Mouse (Mus musculus) left cerebral cortex, adult 2 months (tissue): Measurements from ENCODE around the gene Epb41l4b. TPM values are rescaled to one million over a fixed set of nuclear protein-coding genes. Genes with fewer than 3 reads are reported as not detected.

Experiments
- DNase-seq, 2 experiments: peaks; one replicate each; pipeline ENCODE4 v3.0.0; 2021 to 2022; ENCODE audit warnings: low spot score in 2 of 2, mixed read lengths in 1 of 2; ENCODE audit errors: extremely low spot score in 1 of 2
- H3K27ac ChIP-seq: fragments of 200-600 bp; 2 replicates; pipeline ENCODE4 v1.8.1; 2022
- H3K4me3 ChIP-seq: fragments of 200-600 bp; 2 replicates; pipeline ENCODE4 v1.8.1; 2022
- CTCF ChIP-seq: fragments of 200-600 bp; IDR thresholded peaks from 2 replicates; pipeline ENCODE4 v1.8.1; 2022; ENCODE audit warnings: antibody characterized with exemption, mild to moderate bottlenecking, moderate library complexity
- intact Hi-C: fragments of 180-260 bp; cut with DNase I; formaldehyde crosslinking; loops from one replicate; pipeline ENCODE4 v1.15.1; 2025
- total RNA-seq, 2 experiments: library from RNA; stranded (reverse); gene quantifications; 2 replicates each; pipeline ENCODE4 v1.2.3; 2021

The Epb41l4b gene
- total RNA-seq, 2 experiments from 2014 or later, result 37.7 to 42.8 TPM

GRCm38 (mm10) chr4:57046160-57046571 lies 97.1 kb downstream of the Epb41l4b start:
- H3K4me3 ChIP-seq, result no peak overlapping the region
- no peak for TF ChIP-seq CTCF
- no peak overlapping the region for H3K27ac ChIP-seq
- intact Hi-C loops, result no loop called here
- DNase-seq, result peak in 1 of 2 experiments; percentile 46

- TF ChIP-seq CTCF, result no peak
- intact Hi-C loops, result no loop called here
- no peak overlapping the region for H3K27ac ChIP-seq
- H3K4me3 ChIP-seq, result no peak overlapping the region
- no peak for DNase-seq
Observed at GRCm38 (mm10) chr4:57043621-57044020, 99.6 kb downstream of the Epb41l4b start.

GRCm38 (mm10) chr4:57041661-57042060 lies 101.6 kb downstream of the Epb41l4b start:
- no peak overlapping the region for H3K27ac ChIP-seq
- H3K4me3 ChIP-seq, result no peak overlapping the region
- intact Hi-C loops, result no loop called here
- TF ChIP-seq CTCF, result no peak; the same call in 1 of the 2 replicates
- no peak for DNase-seq

GRCm38 (mm10) chr4:57041211-57041610 lies 102.0 kb downstream of the Epb41l4b start:
- Histone ChIP-seq H3K4me3 (no peak overlapping the region), H3K27ac (no peak overlapping the region)
- intact Hi-C loops, result no loop called here
- no peak for TF ChIP-seq CTCF
- DNase-seq, result no peak

- no peak for DNase-seq
- Histone ChIP-seq H3K4me3 (no peak overlapping the region), H3K27ac (no peak overlapping the region)
- intact Hi-C loops, result no loop called here
- TF ChIP-seq CTCF, result no peak
Observed at GRCm38 (mm10) chr4:57040481-57040880, 102.8 kb downstream of the Epb41l4b start.

- peak in 1 of 2 experiments; percentile 55 for DNase-seq
- TF ChIP-seq CTCF, result no peak
- Histone ChIP-seq H3K27ac (no peak overlapping the region), H3K4me3 (no peak overlapping the region)
- intact Hi-C loops, result no loop called here
Observed at GRCm38 (mm10) chr4:57039127-57040031, 103.9 kb downstream of the Epb41l4b start.

GRCm38 (mm10) chr4:57037554-57037953 lies 105.7 kb downstream of the Epb41l4b start:
- TF ChIP-seq CTCF, result no peak
- Histone ChIP-seq H3K27ac (no peak overlapping the region), H3K4me3 (no peak overlapping the region)
- intact Hi-C loops, result no loop called here
- DNase-seq, result no peak

- no peak overlapping the region for H3K4me3 ChIP-seq
- intact Hi-C loops, result no loop called here
- H3K27ac ChIP-seq, result no peak overlapping the region
- no peak for DNase-seq
- TF ChIP-seq CTCF, result no peak
Observed at GRCm38 (mm10) chr4:57034169-57034568, 109.1 kb downstream of the Epb41l4b start.

- intact Hi-C loops, result no loop called here
- Histone ChIP-seq H3K4me3 (no peak overlapping the region), H3K27ac (no peak overlapping the region)
- no peak for TF ChIP-seq CTCF
- DNase-seq, result no peak
Observed at GRCm38 (mm10) chr4:57031440-57031839, 111.8 kb downstream of the Epb41l4b start.

GRCm38 (mm10) chr4:57027954-57028353 lies 115.3 kb downstream of the Epb41l4b start:
- TF ChIP-seq CTCF, result no peak
- no peak overlapping the region for H3K27ac ChIP-seq
- H3K4me3 ChIP-seq, result no peak overlapping the region
- no peak for DNase-seq
- intact Hi-C loops, result no loop called here

- Histone ChIP-seq H3K27ac (no peak overlapping the region), H3K4me3 (no peak overlapping the region)
- DNase-seq, result no peak
- TF ChIP-seq CTCF, result no peak
- intact Hi-C loops, result no loop called here
Observed at GRCm38 (mm10) chr4:57023527-57023926, 119.7 kb downstream of the Epb41l4b start.

- Histone ChIP-seq H3K4me3 (no peak overlapping the region), H3K27ac (no peak overlapping the region)
- peak; percentile 17 for TF ChIP-seq CTCF
- intact Hi-C loops, result no loop called here
- no peak for DNase-seq
Observed at GRCm38 (mm10) chr4:57021288-57021687, 121.9 kb downstream of the Epb41l4b start.

- intact Hi-C loops, result loop anchor here (2.0 to 5.0 kb wide), 2 partner anchors 126 to 260 kb away; partner anchors contain the start of gene Epb41l4b
- no peak overlapping the region for H3K27ac ChIP-seq
- H3K4me3 ChIP-seq, result no peak overlapping the region
- DNase-seq, result peak; percentile 65 to 74
- TF ChIP-seq CTCF, result peak; percentile 85
Observed at GRCm38 (mm10) chr4:57017229-57017628, 126.0 kb downstream of the Epb41l4b start.
